Mouse (Mus musculus): ENCODE measurements around the gene Sh3glb1. TPM values are rescaled to one million over a fixed set of nuclear protein-coding genes. Genes with fewer than 3 reads are reported as not detected.
A peak's percentile ranks its signal among the peaks of the same experiment; 100 is the strongest.

Sh3glb1 gene
- polyA plus RNA-seq, 1 experiment from 2014 or later, result 119 TPM

- H3K27ac ChIP-seq (ENCODE audit: low read length), result no peak overlapping the region
- no peak for ATAC-seq (ENCODE audit: low read depth)
- H3K9ac ChIP-seq (ENCODE audit: low read length), result no peak overlapping the region
- WGBS, result 76% methylated on average over 11 of the region's 11 CpGs
- no peak overlapping the region for H3K4me3 ChIP-seq (ENCODE audit: low read length)
- H3K27me3 ChIP-seq (ENCODE audit: control insufficient read depth, insufficient read depth, low read depth, low read length), result no peaks in the 10 kb centered on the region
- no peak overlapping the region for H3K4me2 ChIP-seq (ENCODE audit: low read depth, low read length)
- no peaks in the 10 kb centered on the region for H3K9me3 ChIP-seq (ENCODE audit: control insufficient read depth, low read length)
- no peaks in the 10 kb centered on the region for H3K36me3 ChIP-seq (ENCODE audit: control insufficient read depth, insufficient read depth, low read length)
- H3K4me1 ChIP-seq (replicated peaks; ENCODE audit: control insufficient read depth, insufficient read depth, low read length), result 0 out of 2 replicates have a peak, but pooled peaks cover 3% of the 10 kb centered on the region
Measured at GRCm38 (mm10) chr3:144669457-144669864, 50.7 kb downstream of the Sh3glb1 start.

GRCm38 (mm10) chr3:144668949-144669348, 51.2 kb downstream of the Sh3glb1 start:
- no peak overlapping the region for H3K4me3 ChIP-seq (ENCODE audit: low read length)
- H3K27ac ChIP-seq (ENCODE audit: low read length), result no peak overlapping the region
- no peaks in the 10 kb centered on the region for H3K27me3 ChIP-seq (ENCODE audit: control insufficient read depth, insufficient read depth, low read depth, low read length)
- 0 out of 2 replicates have a peak, but pooled peaks cover 3% of the 10 kb centered on the region for H3K4me1 ChIP-seq (replicated peaks; ENCODE audit: control insufficient read depth, insufficient read depth, low read length)
- H3K36me3 ChIP-seq (ENCODE audit: control insufficient read depth, insufficient read depth, low read length), result no peaks in the 10 kb centered on the region
- no peak overlapping the region for H3K9ac ChIP-seq (ENCODE audit: low read length)
- ATAC-seq (ENCODE audit: low read depth), result no peak
- no peaks in the 10 kb centered on the region for H3K9me3 ChIP-seq (ENCODE audit: control insufficient read depth, low read length)
- WGBS, result 88% methylated on average over 2 of the region's 2 CpGs
- no peak overlapping the region for H3K4me2 ChIP-seq (ENCODE audit: low read depth, low read length)

GRCm38 (mm10) chr3:144668039-144668438, 52.1 kb downstream of the Sh3glb1 start:
- no peak for ATAC-seq (ENCODE audit: low read depth)
- Histone ChIP-seq H3K9me3 (ENCODE audit: control insufficient read depth, low read length) (no peaks in the 10 kb centered on the region), H3K36me3 (ENCODE audit: control insufficient read depth, insufficient read depth, low read length) (no peaks in the 10 kb centered on the region), H3K4me3 (ENCODE audit: low read length) (no peak overlapping the region), H3K4me1 (replicated peaks; ENCODE audit: control insufficient read depth, insufficient read depth, low read length) (0 out of 2 replicates have a peak, but pooled peaks cover 3% of the 10 kb centered on the region), H3K9ac (ENCODE audit: low read length) (no peak overlapping the region), H3K4me2 (ENCODE audit: low read depth, low read length) (no peak overlapping the region), H3K27me3 (ENCODE audit: control insufficient read depth, insufficient read depth, low read depth, low read length) (no peaks in the 10 kb centered on the region), H3K27ac (ENCODE audit: low read length) (no peak overlapping the region)
- WGBS, result 82% methylated on average over 9 of the region's 9 CpGs

GRCm38 (mm10) chr3:144664363-144665299, 55.5 kb downstream of the Sh3glb1 start:
- Histone ChIP-seq H3K27me3 (ENCODE audit: control insufficient read depth, insufficient read depth, low read depth, low read length) (no peaks in the 10 kb centered on the region), H3K4me2 (ENCODE audit: low read depth, low read length) (peak overlapping the region; percentile 3; the same call in 1 of the 2 replicates), H3K4me1 (replicated peaks; ENCODE audit: control insufficient read depth, insufficient read depth, low read length) (0 out of 2 replicates have a peak, but pooled peaks cover 3% of the 10 kb centered on the region), H3K4me3 (ENCODE audit: low read length) (no peak overlapping the region), H3K9ac (ENCODE audit: low read length) (no peak overlapping the region), H3K9me3 (ENCODE audit: control insufficient read depth, low read length) (no peaks in the 10 kb centered on the region), H3K27ac (ENCODE audit: low read length) (no peak overlapping the region), H3K36me3 (ENCODE audit: control insufficient read depth, insufficient read depth, low read length) (no peaks in the 10 kb centered on the region)
- WGBS, result 17% methylated on average over 22 of the region's 22 CpGs
- no peak for ATAC-seq (ENCODE audit: low read depth)

- H3K4me1 ChIP-seq (replicated peaks; ENCODE audit: control insufficient read depth, insufficient read depth, low read length), result 0 out of 2 replicates have a peak, but pooled peaks cover 3% of the 10 kb centered on the region
- ATAC-seq (ENCODE audit: low read depth), result no peak
- H3K9ac ChIP-seq (ENCODE audit: low read length), result no peak overlapping the region
- no peaks in the 10 kb centered on the region for H3K36me3 ChIP-seq (ENCODE audit: control insufficient read depth, insufficient read depth, low read length)
- 87% methylated on average over 7 of the region's 7 CpGs for WGBS
- H3K4me2 ChIP-seq (ENCODE audit: low read depth, low read length), result no peak overlapping the region
- H3K27me3 ChIP-seq (ENCODE audit: control insufficient read depth, insufficient read depth, low read depth, low read length), result no peaks in the 10 kb centered on the region
- H3K4me3 ChIP-seq (ENCODE audit: low read length), result no peak overlapping the region
- H3K27ac ChIP-seq (ENCODE audit: low read length), result no peak overlapping the region
- H3K9me3 ChIP-seq (ENCODE audit: control insufficient read depth, low read length), result no peaks in the 10 kb centered on the region
Measured at GRCm38 (mm10) chr3:144663415-144664093, 56.6 kb downstream of the Sh3glb1 start.

- Histone ChIP-seq H3K27ac (ENCODE audit: low read length) (no peak overlapping the region), H3K9me3 (ENCODE audit: control insufficient read depth, low read length) (no peaks in the 10 kb centered on the region), H3K4me1 (replicated peaks; ENCODE audit: control insufficient read depth, insufficient read depth, low read length) (0 out of 2 replicates have a peak, but pooled peaks cover 3% of the 10 kb centered on the region), H3K4me2 (ENCODE audit: low read depth, low read length) (no peak overlapping the region), H3K27me3 (ENCODE audit: control insufficient read depth, insufficient read depth, low read depth, low read length) (no peaks in the 10 kb centered on the region), H3K4me3 (ENCODE audit: low read length) (no peak overlapping the region), H3K36me3 (ENCODE audit: control insufficient read depth, insufficient read depth, low read length) (no peaks in the 10 kb centered on the region), H3K9ac (ENCODE audit: low read length) (no peak overlapping the region)
- no peak for ATAC-seq (ENCODE audit: low read depth)
- 68% methylated on average over 8 of the region's 8 CpGs for WGBS
Measured at GRCm38 (mm10) chr3:144662215-144662852, 57.8 kb downstream of the Sh3glb1 start.

GRCm38 (mm10) chr3:144661439-144661838, 58.7 kb downstream of the Sh3glb1 start:
- Histone ChIP-seq H3K27ac (ENCODE audit: low read length) (no peak overlapping the region), H3K36me3 (ENCODE audit: control insufficient read depth, insufficient read depth, low read length) (no peaks in the 10 kb centered on the region), H3K9ac (ENCODE audit: low read length) (no peak overlapping the region), H3K9me3 (ENCODE audit: control insufficient read depth, low read length) (no peaks in the 10 kb centered on the region), H3K4me2 (ENCODE audit: low read depth, low read length) (no peak overlapping the region), H3K4me1 (replicated peaks; ENCODE audit: control insufficient read depth, insufficient read depth, low read length) (0 out of 2 replicates have a peak, but pooled peaks cover 3% of the 10 kb centered on the region), H3K4me3 (ENCODE audit: low read length) (no peak overlapping the region), H3K27me3 (ENCODE audit: control insufficient read depth, insufficient read depth, low read depth, low read length) (no peaks in the 10 kb centered on the region)
- 92% methylated on average over 3 of the region's 3 CpGs for WGBS
- ATAC-seq (ENCODE audit: low read depth), result no peak

GRCm38 (mm10) chr3:144644202-144644601, 75.9 kb downstream of the Sh3glb1 start:
- Histone ChIP-seq H3K4me3 (ENCODE audit: low read length) (no peak overlapping the region), H3K9ac (ENCODE audit: low read length) (no peak overlapping the region)
- WGBS, result 58% methylated on average over 5 of the region's 5 CpGs

More at GRCm38 (mm10) chr3:144644202-144644601, 75.9 kb downstream of the Sh3glb1 start:
- ATAC-seq (ENCODE audit: low read depth), result no peak
- peaks cover 10% of the 10 kb centered on the region for H3K4me1 ChIP-seq (replicated peaks; ENCODE audit: control insufficient read depth, insufficient read depth, low read length)
- H3K4me2 ChIP-seq (ENCODE audit: low read depth, low read length), result no peak overlapping the region
- H3K27me3 ChIP-seq (ENCODE audit: control insufficient read depth, insufficient read depth, low read depth, low read length), result no peaks in the 10 kb centered on the region
- H3K9me3 ChIP-seq (ENCODE audit: control insufficient read depth, low read length), result 0 out of 2 replicates have a peak, but pooled peaks cover 4% of the 10 kb centered on the region
- H3K27ac ChIP-seq (ENCODE audit: low read length), result no peak overlapping the region
- no peaks in the 10 kb centered on the region for H3K36me3 ChIP-seq (ENCODE audit: control insufficient read depth, insufficient read depth, low read length)

All from lung, embryonic 16.5 days (tissue).